Mouse (Mus musculus): ENCODE measurements at regions not wholly inside any gene's neighbourhood (a gene's known extent, or its start where the extent isn't known, plus 50 kb on each side); places are given as distances from the start of the nearest gene placed in this dataset.

GRCm38 (mm10) chr5:108903134-108903923, 50.9 kb upstream of the Vmn2r9 start:
- peak; percentile 1 for DNase-seq
